Mouse (Mus musculus): Measurements from ENCODE around the gene Wasf3.

The Wasf3 gene

DNA sequence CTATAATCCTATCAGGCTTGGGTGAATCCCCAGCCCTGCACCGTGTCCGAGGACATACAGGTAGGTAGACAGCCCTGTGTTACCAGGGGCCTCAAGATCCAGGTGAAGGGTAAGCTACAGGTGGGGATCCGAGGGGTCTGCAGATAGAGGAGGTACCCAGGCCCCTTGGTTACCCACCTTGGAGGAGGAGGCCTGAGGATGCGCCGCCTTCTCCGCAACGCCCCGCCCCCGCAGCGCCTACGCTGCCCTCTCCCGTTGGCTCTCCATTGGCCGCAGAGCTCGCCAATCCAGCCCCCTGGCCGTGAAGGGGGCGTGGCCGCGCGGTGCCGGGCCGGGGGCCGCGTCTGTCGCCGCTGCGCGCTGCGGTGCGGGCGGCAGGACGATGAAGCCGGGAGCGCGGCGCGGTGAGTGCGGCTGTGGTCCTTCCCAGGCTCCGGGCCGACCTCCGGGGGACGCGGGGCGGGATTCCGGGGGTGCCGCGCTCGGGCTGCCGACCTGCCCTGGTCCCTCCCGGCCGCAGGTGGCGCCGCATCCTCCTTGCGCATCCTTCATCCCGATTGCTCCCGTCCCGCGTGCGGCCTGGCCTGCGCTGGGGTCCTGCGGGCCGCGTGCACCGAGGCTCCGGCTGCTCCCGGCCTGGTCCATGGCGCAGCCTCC, at the start of gene Wasf3:
Wasf3 (plus strand) TSS at position 51 of the 657 bp plus-strand sequence.
- DNase-seq (ENCODE audit: inconsistent ontology term), result peak; percentile 92

DNA sequence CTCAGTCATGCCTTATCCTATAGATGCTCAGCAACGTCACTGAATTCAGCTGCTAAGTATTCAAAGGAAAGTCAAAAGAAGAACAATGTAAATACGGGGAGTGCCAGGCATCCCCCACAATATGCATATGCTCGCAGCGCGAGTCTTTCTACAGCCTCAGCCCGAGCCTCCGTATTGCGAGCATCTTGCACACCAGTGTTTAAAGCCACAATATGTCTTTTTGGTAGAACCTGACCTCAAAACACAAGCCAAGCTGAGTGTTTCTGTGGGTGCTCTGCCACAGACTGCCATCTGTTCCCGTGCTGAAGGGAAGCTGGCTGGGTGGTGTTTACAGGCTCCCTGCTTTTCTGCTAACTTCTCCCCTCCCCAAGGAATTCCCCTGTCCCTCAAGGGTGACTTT, 46.7 kb upstream of the Wasf3 start:
- no peak for DNase-seq (ENCODE audit: inconsistent ontology term)

DNA sequence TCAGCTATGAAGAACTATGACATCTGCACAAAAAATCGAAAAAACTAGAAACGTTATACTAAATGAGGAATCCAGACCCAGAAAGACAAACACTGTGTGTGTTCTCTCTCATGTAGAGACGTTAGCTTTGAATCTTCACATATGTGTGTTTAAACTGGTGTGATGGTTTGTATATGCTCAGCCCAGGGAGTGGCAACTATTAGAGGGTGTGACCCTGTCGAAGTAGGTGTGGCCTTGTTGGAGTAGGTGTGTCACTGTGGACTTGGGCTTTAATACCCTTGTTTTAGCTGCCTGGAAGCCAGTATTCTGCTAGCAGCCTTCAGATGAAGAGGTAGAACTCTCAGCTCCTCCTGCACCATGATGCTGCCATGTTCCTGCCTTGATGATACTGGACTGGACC, 44.7 kb upstream of the Wasf3 start:
- DNase-seq (ENCODE audit: inconsistent ontology term), result no peak

DNA sequence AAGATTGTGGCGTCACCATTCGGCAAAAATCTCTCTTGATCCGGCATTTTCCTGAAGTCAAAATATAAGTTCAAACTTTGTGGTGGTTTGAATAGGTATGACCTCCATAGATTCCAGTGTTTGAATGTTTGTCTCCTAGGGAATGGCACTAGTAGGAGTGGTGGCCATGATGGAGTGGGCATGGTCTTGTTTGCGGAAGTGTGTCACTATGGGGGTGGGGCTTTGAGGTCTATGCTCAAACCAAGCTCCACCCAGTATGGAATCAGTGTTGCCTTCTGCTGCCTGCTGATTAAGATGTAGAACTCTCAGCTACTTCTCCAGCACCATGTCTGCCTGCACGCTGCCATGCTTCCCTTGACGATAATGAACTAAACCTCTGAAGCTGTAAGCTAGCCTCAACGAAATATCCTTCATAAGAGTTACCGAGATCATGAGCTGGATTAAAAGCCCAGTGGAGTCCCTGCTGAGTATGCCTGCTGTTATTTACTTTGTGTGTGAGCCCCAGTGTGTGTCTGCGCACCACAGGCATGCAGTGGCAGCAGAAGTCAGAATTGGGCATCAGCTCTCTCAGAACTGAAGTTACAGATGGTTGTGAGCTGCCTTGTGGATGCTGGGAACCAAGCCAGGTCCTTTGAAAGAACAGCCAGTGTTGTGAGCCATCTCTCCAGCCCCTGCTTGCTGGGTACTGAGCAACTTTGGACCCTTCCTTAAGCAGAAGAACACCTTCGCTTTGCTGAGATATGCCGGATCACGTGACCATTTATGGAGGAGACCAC, 39.7 kb upstream of the Wasf3 start:
- peak; percentile 12 for DNase-seq (ENCODE audit: inconsistent ontology term)

DNA sequence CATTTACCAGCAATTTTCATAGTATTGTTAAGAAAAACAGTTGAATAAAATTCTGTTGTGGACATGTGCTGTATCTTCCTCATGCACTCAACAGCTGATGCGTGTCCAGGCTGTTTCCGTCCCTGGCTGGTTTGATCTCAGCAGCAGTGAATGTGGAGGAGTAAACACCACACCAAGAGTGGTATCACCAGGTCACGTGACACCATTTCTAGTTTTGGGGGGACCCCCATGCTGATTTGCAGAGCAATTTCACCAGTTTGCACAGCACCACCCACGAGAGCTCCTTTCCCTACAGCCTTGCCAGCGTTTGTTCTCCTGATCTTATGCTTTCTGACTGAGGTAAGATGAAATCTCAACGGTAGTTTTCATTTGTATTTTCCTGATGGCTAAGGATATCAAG, 37.7 kb upstream of the Wasf3 start:
- DNase-seq (ENCODE audit: inconsistent ontology term), result no peak

DNA sequence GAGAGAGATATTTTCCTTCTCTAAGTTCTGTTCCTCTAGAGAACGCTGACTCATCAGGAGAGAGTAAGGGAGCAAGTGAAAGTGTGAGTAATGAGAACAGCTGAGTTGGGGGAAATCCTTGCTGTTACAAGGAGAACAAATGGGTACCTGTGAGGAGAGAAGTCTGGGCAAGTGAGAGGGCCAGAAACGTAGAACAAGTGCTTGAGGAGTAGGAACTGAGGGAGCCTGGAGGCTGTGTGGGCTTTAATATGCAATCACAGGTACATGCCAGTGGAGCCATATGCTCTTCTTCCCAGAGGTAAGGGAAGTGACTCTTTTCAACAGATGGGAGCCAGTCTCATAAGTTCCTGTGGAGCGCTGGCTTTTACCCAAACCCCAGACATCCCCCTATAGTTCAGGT, 35.6 kb upstream of the Wasf3 start:
- DNase-seq (ENCODE audit: inconsistent ontology term), result no peak

DNA sequence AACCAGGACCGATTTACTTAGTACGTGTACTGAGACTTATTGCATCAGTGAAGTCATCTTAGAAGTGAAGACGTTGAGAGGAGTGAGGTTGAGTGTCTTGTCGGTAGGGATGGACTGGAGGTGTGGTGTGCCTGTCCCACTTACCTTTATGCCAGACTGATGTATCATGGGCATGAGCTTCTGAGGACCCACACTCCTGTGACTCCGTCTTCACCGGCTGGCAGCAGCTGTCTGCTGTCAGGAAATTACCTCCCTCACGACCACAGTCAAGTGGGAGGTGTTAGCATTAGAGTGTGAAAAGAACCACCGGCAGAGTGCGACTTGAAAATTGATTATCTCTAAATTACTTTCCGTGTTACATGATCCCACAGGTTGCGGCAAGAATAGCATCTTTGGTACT, 34.0 kb upstream of the Wasf3 start:
- no peak for DNase-seq (ENCODE audit: inconsistent ontology term)

DNA sequence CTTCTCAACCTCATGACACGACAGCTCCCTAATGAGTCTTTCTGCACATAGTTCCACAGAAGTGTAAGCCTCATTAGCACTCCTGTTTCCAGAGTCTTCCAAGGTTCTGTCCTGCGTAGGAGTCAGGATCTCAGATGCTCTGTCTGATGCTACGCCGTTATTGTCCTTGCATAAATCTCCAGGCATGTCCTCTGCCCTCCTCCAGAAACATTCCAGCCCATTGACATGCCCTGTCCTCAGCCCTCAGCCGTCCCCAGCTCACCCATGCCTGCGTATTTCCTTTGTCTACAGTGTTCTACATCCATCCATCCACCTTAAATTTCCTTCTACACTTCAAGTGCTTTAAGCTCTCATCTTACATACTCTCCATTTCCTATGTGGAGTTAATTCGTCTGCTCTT, 32.8 kb upstream of the Wasf3 start:
- no peak for DNase-seq (ENCODE audit: inconsistent ontology term)

DNA sequence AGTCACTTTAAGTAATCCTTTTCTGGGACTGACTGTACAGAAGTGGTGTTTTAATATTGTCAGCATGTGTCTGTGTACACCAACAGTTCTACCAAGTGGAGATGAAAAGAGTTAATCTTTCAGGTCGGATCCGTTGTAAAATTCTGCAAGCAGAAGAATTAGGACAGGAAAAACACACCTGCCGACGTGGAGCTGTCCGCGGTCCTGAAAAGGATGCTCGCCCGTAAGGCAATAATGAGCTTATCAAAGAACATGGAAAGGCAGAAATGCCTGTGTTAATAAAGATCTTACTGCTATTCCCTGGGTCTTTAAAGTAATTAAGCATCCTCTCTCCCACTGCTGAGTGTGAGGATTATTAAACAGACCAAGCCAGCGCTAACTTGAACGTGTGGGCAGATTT, 24.4 kb upstream of the Wasf3 start:
- DNase-seq (ENCODE audit: inconsistent ontology term), result peak; percentile 21

DNA sequence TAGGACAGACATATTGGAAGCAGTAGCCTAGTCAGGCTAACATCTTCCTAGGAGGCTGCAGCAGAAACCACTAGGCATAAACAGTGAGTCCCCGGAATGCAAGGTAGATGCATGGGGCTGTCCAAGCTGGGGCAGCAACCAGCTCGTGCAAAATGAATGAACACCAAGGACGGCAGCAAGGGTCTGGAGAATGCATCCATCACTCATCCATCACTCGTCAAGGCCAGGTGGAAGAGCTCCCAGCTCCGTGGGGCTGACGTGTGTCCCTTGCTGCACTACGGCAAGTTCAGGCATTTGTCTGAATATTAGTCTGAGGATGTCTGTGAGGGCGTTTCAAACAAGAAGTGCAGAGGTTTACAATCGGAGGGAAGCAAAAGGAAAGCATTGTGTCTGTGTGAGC, 22.1 kb upstream of the Wasf3 start:
- DNase-seq (ENCODE audit: inconsistent ontology term), result no peak

DNA sequence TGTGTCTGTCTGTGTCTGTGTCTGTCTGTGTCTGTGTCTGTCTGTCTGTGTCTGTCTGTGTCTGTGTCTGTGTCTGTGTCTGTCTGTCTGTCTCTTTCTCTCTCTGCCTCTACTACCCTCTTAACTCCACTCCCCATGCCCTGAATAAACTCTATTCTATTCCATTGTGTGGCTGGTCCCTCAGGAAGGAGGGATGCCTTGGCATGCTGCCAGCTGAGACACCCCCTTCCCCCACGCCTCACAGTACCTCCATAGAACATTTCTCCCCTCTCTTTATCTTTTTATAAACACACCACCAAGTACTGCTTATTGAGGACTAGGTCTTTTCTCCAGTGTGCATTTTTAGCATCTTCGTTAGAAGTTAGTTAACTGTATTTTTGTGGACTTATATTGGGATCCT, 16.4 kb upstream of the Wasf3 start:
- no peak for DNase-seq (ENCODE audit: inconsistent ontology term)

DNA sequence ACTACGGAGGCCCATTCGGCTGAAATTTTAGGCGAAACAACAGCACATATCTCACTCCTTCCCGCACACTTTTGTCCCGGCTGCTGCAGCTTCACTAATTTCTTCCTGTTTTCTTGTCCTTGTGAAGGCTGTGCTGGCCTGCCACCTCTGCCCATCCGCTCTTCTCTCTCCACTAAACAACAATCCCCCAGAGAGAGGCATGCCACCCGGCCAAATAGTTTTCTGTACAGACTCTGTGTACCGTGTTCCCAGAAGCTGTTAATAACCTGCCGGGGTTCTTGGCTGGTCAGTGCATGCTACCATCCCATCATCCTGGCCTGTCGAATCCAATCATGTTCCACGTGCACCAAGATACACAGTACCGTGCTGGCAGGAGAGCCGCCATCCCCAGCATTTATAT, 15.8 kb upstream of the Wasf3 start:
- DNase-seq (ENCODE audit: inconsistent ontology term), result no peak

DNA sequence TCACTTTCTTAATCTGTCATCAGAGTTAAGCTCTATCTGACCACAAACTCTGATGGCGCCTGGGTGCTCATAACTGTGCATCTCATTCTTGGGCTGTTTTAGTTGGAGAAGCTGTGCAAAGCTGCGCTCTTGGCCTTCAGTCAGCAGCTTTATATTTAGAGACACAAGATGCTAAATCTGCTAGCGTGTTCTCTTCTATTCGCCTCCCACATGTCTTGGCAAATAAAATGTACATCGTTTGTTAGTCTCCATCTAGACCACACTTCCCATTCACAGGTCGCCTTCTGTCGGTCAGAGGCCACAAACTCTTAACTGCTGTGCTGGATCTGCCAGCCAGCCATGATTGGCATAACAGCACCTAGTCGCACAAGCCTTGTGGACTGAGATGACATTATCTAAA, 14.0 kb upstream of the Wasf3 start:
- DNase-seq (ENCODE audit: inconsistent ontology term), result no peak

DNA sequence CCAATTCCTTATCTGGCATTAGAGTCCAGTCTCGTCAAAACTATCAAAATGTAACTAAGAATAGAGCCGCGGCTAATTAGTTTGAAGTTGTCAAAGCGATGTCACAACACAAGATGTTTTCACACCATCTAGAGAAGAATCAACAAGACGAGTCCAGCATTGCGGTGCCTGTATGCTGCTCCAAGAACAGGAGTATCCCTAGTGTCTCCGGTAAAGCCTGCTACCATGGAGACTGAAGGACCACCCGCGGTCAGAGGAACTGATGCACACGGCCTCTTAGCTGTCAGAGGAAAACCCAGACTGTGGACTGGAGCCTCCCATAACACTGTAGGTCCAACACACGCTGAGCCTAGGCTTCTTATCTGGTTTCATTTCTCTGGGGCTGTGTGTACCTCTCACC, 11.5 kb upstream of the Wasf3 start:
- no peak for DNase-seq (ENCODE audit: inconsistent ontology term)

DNA sequence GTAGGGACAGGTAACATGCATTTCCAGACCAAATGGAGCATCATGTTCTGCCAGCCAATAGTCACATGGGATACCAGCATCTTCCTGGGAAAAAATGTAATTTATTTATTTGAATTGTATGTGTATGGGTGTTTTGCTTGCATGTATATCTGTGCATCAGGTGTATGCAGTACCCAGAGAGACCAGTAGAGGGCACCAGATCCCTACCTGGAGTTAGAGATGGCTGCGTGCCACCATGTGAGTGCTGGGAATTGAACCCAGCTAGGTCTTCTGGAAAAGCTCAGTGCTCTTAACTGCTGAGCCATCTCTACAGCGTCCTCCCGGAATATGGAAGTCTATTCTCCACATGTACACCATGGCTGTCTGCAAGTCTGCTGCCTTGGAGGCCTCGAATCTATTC, 8.2 kb upstream of the Wasf3 start:
- no peak for DNase-seq (ENCODE audit: inconsistent ontology term)

DNA sequence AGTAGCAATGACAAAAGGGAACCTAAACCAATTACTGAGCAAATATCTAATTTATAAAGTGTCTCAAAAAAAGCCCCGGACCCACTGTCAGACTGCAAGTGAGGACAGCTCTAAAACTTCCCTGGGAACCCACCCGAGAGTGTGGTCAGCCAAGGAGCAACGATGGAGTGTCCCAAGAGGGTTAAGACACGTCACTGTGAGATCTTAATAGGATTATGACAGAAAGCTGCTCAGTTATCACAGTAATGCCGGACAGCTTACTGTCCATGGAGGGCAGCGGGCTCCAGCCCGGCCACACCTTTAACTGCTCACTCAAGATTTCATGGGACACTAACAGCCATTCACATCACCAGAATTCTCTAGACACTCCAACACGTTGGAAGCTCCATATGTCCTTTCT, 4.7 kb upstream of the Wasf3 start:
- DNase-seq (ENCODE audit: inconsistent ontology term), result no peak

DNA sequence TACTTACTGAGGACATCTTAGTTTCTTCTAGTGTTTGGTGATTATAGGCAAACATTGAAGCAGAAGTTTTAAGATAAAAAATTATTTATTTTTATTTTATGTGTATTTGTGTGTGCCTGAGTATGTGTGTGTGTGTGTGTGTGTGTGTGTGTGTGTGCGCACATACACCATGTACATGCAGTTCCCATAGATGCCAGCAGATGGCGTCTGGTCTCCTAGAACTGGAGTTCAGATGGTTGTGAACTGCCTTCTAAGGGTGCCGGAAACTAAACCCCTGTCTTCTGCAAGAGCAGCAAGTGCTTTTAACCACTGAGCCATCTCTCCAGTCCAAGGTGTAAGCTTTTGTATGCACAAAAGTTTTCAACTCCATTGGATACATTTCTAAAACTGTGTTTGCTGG, 2.5 kb upstream of the Wasf3 start:
- no peak for DNase-seq (ENCODE audit: inconsistent ontology term)

DNA sequence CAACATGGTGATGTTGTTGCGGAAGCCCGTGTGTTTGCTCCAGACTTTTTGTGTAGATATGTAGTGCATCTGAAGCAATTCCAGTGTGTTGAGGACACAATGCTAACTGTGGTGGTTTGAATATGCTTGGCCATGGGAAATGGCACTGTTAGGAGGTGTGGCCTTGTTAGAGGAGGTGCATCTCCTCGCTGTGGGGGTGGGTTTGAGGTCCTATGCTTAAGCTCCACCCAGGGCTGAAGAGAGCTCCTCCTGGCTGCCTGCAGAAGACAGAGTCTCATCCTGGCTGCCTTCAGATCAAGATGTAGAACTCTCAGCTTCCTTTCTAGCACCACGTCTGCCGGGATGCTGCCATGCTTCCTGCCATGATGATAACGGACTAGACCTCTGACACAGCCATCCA, 1.4 kb upstream of the Wasf3 start:
- no peak for DNase-seq (ENCODE audit: inconsistent ontology term)

DNA sequence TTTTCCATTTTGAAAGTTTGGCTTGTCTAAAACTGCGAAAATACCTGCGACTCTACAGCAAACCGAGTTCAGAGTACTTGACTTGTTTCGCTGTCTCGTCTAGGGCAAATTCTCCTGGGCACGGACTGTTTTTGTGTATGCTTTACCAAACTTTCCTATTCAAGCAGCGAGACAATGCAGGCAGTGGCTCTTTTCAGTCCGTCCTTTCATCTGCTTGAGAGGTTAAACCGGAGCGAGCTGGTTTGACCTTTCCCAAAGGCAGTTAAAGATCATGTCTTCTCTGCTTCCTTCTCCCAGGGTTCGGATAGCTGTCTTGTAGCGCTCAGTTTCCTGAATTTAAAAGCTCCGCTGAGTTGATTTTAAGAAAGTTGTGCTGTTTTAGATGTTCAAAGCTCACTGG, 1.2 kb downstream of the Wasf3 start:
- no peak for DNase-seq (ENCODE audit: inconsistent ontology term)

DNA sequence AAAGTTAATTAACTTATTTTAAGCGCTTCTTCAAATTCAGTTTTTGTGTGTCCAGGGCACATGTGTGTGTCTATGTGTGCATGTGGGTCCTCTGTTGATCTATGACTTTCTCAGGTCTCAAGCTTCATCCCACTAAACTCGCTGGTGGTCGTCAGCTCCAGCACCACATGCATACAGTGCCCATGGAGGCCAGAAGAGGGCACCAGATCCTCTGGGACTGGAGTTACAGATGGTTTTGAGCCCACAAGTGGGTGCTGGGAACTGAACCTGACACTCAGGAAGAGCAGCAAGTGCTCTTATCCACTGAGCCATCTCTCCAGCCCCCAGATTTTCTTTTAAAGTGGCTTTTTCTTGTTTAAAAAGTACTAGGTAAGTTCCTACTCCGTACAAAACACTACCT, 2.1 kb downstream of the Wasf3 start:
- DNase-seq (ENCODE audit: inconsistent ontology term), result no peak

DNA sequence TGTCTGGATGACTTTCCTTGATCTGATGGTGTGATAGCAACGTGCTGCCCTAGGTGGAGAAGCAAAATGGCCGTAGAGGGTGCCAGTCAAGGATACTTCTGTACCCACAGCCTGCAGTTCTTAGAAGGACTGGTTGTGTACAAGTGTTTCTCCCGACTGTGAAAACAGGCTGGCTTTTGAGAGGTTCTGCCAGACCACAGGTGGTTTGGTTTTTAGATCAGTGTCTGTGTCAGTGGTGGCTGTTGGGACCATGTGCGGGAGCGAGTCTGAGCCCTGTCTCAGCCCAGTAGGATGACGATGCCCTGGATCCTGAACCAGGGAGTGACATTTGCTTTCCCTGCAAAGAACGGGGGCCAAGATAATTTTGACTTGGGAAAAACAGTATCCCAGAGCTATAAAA, 9.8 kb downstream of the Wasf3 start:
- no peak for DNase-seq (ENCODE audit: inconsistent ontology term)

DNA sequence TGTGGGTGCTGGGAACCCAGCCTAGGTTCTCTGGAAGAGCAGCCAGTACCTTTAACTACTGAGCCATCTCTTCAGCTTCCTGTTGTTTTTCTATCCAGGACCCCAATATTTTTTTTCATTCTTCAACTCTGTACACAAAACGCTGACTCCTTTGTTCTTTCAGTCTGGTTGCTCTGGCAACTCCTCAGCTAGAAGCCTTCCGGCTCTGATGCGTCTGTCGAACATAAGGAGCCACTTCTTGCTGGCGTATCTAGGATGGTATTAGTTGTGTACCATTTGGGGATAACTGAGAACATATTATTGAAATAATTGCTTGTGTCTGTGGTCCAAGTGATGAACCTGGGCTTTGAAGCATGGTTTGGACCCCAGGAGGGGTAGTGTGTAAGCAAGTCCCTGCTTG, 12.5 kb downstream of the Wasf3 start:
- DNase-seq (ENCODE audit: inconsistent ontology term), result no peak

DNA sequence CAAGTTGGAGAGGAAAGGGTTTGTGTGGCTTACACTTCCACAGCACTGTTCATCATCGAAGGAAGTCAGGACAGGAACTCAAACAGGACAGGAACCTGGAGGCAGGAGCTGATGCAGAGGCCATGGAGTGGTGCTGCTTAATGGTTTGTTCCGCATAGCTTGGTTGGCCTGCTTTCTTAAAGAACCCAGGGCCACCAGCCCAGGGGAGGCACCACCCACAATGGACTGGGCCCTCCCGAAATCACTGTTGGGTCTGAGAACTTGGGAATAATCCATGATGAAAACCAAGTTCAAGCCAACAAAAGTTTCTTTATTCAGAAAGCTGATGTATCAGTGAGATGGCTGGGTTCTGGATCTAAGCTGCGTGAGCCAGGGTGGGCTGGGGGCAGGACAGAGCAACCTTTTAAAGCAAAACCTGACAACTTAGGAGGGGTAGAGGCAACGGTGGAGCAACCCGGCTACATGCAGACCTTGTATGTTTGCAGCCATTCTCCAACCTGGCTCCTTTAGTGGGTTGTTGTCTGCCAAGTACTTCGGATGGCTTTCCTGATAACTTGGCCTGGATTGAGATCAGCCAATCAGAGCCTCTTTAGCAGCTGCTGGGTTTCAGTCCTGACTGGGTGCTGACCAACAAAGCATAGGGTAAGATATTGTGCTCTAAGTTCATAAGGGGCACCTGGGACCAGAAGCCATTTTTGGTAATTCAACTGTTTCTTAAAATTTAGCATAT, 13.8 kb downstream of the Wasf3 start:
- DNase-seq (ENCODE audit: inconsistent ontology term), result no peak
